Mouse (Mus musculus) kidney, embryonic 16.5 days (tissue): ENCODE results near the gene Asb4. TPM values are rescaled to one million over a fixed set of nuclear protein-coding genes. Genes with fewer than 3 reads are reported as not detected.

Source experiments
- ATAC-seq: fragments of 200-750 bp; cut with Nextera tagmentation; 2 replicates; pipeline ENCODE4 v1.8.0; 2017; ENCODE audit warnings: moderate TSS enrichment; ENCODE audit not compliant: low FRiP score, low TSS enrichment
- H3K27ac ChIP-seq: fragments of 300-500 bp; sonication (generic); 2 replicates; pipeline ENCODE4 v1.5.1; 2014; ENCODE audit warnings: low read length
- H3K27me3 ChIP-seq: fragments of 300-500 bp; sonication (generic); 2 replicates; pipeline ENCODE4 v1.6.1; 2014; ENCODE audit warnings: low read length, control low read depth, mixed read lengths; ENCODE audit not compliant: insufficient read depth
- H3K36me3 ChIP-seq: fragments of 300-500 bp; sonication (generic); 2 replicates; pipeline ENCODE4 v1.6.1; 2014; ENCODE audit warnings: low read length, control low read depth, mixed read lengths; ENCODE audit not compliant: insufficient read depth
- H3K4me1 ChIP-seq: fragments of 300-500 bp; sonication (generic); 2 replicates; pipeline ENCODE4 v1.6.1; 2014; ENCODE audit warnings: low read length, control low read depth, mixed read lengths; ENCODE audit not compliant: insufficient read depth
- H3K4me2 ChIP-seq: fragments of 300-500 bp; sonication (generic); replicated peaks from 2 replicates; pipeline ENCODE4 v1.6.1; 2014; ENCODE audit warnings: low read depth, low read length
- H3K4me3 ChIP-seq: fragments of 300-500 bp; sonication (generic); 2 replicates; pipeline ENCODE4 v1.5.1; 2014; ENCODE audit warnings: mild to moderate bottlenecking, low read length
- H3K9ac ChIP-seq: fragments of 300-500 bp; sonication (generic); replicated peaks from 2 replicates; pipeline ENCODE4 v1.6.1; 2014; ENCODE audit warnings: low read length
- H3K9me3 ChIP-seq: fragments of 300-500 bp; sonication (generic); 2 replicates; pipeline ENCODE4 v1.6.1; 2016; ENCODE audit warnings: low read length, control low read depth
- WGBS: fragments of 180-500 bp; shearing (Covaris S2); extraction: QIAGEN DNeasy Blood & Tissue Kit; methylation state at CpG from one replicate; pipeline ENCODE4 v1.1.7; 2014; 5-methylcytosine and 5-hydroxymethylcytosine counted together
- polyA plus RNA-seq: library from polyadenylated mRNA; unstranded; fragments of >200 nt; fragmentation: Nextera tagmentation; extraction: Ambion mirVana; gene quantifications from 2 replicates; pipeline ENCODE4 v1.2.1, GENCODE M21; 2015

Gene Asb4
- polyA plus RNA-seq, 1 experiment from 2014 or later = 23.4 TPM

DNA sequence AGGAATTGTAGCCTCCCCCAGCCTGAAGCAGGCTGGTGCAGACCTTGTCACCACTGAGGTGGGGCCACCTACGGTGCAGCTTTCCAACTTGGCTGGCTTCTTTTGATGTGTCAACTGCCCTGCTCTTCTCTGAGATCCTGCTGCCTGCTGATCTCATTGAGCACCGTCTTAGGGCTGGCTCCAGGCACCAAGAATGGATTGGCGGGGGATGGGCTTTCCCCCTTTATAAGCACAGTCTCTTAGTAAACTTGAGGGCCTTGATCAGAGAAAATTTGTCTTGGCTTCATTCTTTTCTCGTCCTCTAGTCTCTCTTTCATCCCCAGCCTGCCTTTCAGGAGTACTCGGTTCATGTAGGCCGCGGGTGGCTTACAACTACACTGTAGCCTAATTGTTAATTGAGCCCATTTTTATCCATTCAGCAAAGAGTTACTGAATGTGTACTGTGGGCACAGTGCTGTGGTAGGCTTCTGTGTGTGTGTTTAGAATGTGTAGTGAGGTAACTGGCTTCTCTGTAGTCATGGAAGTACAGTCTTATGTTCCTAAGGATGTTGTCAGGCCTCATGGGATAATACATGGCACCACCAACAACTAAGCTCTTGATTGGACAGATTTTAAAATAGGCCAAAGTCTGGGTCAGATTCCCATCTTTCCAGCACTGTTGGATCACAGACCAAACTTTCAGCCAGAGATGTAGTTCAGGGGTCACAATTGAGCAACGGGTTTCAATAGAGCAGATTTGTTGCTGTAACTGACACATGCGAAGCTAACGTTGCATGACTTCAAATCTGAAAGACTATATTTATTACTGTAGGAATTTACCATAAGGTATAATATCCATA lies 87.5 kb downstream of the Asb4 start:
- Histone ChIP-seq H3K4me1 (no peaks in the 10 kb centered on the region), H3K27ac (no peak overlapping the region), H3K4me3 (no peak overlapping the region), H3K9ac (no peak overlapping the region), H3K9me3 (no peaks in the 10 kb centered on the region), H3K36me3 (no peaks in the 10 kb centered on the region), H3K4me2 (no peak overlapping the region), H3K27me3 (no peaks in the 10 kb centered on the region)
- ATAC-seq = no peak
- WGBS = 87% methylated on average over 10 of the region's 10 CpGs

- ATAC-seq = no peak
Observed at GRCm38 (mm10) chr6:5472692-5473091, 89.5 kb downstream of the Asb4 start.

GRCm38 (mm10) chr6:5474021-5474420 lies 90.8 kb downstream of the Asb4 start:
- H3K9ac ChIP-seq = no peak overlapping the region
- no peak overlapping the region for H3K27ac ChIP-seq
- H3K9me3 ChIP-seq = no peaks in the 10 kb centered on the region
- no peaks in the 10 kb centered on the region for H3K36me3 ChIP-seq
- no peaks in the 10 kb centered on the region for H3K4me1 ChIP-seq
- no peak overlapping the region for H3K4me3 ChIP-seq
- H3K4me2 ChIP-seq = no peak overlapping the region
- 58% methylated on average over 1 of the region's 1 CpGs for WGBS
- ATAC-seq = no peak
- no peaks in the 10 kb centered on the region for H3K27me3 ChIP-seq

More at GRCm38 (mm10) chr6:5472692-5473091, 89.5 kb downstream of the Asb4 start:
- no peaks in the 10 kb centered on the region for H3K36me3 ChIP-seq
- H3K4me3 ChIP-seq = no peak overlapping the region
- H3K27me3 ChIP-seq = no peaks in the 10 kb centered on the region
- H3K4me1 ChIP-seq = no peaks in the 10 kb centered on the region
- H3K9ac ChIP-seq = no peak overlapping the region
- H3K27ac ChIP-seq = no peak overlapping the region
- no peak overlapping the region for H3K4me2 ChIP-seq
- WGBS = 99% methylated on average over 2 of the region's 2 CpGs
- H3K9me3 ChIP-seq = no peaks in the 10 kb centered on the region

GRCm38 (mm10) chr6:5481066-5481465 lies 97.9 kb downstream of the Asb4 start:
- WGBS = 89% methylated on average over 2 of the region's 2 CpGs
- Histone ChIP-seq H3K9me3 (no peaks in the 10 kb centered on the region), H3K4me1 (no peaks in the 10 kb centered on the region), H3K4me3 (no peak overlapping the region), H3K27me3 (no peaks in the 10 kb centered on the region), H3K36me3 (peaks cover 3% of the 10 kb centered on the region; the same call in 1 of the 2 replicates), H3K27ac (no peak overlapping the region), H3K4me2 (no peak overlapping the region), H3K9ac (no peak overlapping the region)
- no peak for ATAC-seq

GRCm38 (mm10) chr6:5482270-5482783 lies 99.1 kb downstream of the Asb4 start:
- Histone ChIP-seq H3K4me3 (no peak overlapping the region), H3K4me1 (no peaks in the 10 kb centered on the region), H3K9me3 (no peaks in the 10 kb centered on the region), H3K27ac (no peak overlapping the region), H3K36me3 (peaks cover 6% of the 10 kb centered on the region), H3K9ac (no peak overlapping the region), H3K27me3 (no peaks in the 10 kb centered on the region), H3K4me2 (no peak overlapping the region)
- no peak for ATAC-seq
- WGBS = 69% methylated on average over 3 of the region's 3 CpGs

Other genes with a start within 250 kb of the Asb4 start
- 0.10 and 0.18 TPM in 2 replicates for gene Pon1, start 189.4 kb upstream of the Asb4 start, polyA plus RNA-seq
- 12.8 and 14.3 TPM in 2 replicates for gene Pon3, start 127.1 kb upstream of the Asb4 start, polyA plus RNA-seq
- 37.5 and 38.6 TPM in 2 replicates for gene Pon2, start 84.9 kb upstream of the Asb4 start, polyA plus RNA-seq
- gene Pdk4, start 112.9 kb downstream of the Asb4 start, polyA plus RNA-seq = 3.6 and 4.2 TPM in 2 replicates